Mouse (Mus musculus): ENCODE measurements around the gene Dmpk.

The Dmpk gene

DNA sequence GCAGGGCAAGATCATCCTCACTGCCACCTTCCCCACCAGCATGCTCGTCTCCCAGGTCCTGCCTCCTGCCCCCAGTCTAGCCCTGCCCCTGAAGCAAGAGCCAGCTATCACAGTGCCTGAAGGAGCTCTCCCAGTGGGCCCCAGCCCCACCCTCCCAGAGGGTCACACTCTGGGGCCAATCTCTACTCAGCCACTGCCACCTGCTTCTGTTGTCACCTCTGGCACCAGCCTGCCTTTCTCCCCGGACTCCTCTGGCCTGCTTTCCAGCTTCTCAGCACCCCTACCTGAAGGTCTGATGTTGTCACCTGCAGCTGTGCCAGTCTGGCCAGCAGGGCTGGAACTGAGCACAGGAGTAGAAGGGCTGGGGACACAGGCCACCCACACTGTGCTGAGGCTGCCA is 13.6 kb downstream of the Dmpk start:
- DNase-seq = no peak

DNA sequence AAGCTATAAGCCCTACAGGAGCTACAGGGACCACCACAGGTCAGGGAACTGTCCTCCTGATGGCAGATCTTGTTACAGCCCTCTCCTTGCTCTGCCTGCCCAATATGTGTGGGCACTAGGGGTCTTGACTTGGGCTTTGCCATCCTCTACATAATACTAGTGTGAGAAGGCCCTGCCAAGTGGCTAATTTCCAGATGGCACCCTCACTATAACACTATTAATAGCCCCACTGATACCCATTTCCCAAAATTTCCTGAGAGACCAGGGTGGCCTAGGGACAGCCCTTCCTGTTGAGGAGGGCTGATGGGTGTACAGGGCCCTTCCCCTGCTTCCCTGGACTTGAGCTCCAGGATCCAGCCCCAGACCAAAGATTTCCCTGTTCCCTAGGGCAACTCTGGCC is 14.2 kb downstream of the Dmpk start:
- no peak for DNase-seq

DNA sequence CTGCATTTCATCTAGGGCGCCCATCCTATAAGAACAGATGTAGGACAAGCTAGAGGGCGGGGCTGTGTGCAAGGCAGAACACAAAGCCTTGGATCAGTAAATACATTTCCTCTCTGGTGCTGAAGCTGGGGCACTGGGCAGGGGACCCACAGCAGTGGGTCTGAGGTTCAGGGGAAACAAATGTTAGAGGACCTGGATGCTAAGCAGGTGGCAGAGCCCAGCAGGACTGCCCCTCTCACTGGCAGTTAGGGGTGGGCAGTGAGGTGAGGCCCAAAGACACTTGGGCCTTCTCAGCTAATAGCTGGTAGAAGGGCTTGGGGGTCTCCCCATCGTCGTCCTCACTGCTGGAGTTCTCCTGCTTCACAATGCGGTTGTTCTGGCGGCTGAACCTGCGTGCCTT is 15.2 kb downstream of the Dmpk start:
- no peak for DNase-seq

DNA sequence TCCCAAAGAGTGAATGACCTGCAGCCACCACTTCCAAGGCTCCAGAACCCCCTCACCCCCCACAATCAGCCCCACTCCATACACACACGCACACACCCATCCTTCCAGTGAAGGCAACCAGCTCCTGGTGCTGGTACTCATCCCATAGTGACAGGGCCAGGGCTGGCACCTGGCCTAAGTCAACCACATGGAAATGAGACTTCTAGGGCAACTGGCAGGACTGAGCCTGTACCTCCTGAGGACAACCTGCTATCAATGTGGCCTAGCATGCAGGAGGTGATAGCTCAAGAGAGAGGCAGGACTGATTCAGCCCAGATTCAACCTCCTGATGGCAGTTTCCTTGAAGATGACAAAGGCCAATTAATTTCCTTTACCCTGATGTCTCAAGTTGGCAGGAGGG is 16.6 kb downstream of the Dmpk start:
- DNase-seq = no peak

DNA sequence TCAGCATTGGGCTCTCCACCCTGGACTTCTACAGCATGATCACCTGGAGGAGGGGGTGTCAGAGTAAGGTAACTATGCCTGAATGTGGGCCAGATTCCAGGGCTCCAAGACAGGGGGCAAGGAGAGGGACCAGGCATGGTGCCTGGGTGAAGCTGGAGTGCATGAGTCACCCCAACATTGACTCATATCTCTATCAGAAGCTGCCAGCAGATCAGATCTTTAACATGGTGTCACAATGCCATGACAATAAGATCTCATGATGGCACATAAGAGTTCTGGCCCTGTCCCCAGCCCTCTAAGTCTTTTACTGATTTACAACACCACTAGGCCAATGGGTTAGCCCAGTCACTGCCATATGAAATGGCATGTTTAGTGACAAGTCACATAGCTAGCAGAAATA is 20.1 kb downstream of the Dmpk start:
- no peak for DNase-seq

DNA sequence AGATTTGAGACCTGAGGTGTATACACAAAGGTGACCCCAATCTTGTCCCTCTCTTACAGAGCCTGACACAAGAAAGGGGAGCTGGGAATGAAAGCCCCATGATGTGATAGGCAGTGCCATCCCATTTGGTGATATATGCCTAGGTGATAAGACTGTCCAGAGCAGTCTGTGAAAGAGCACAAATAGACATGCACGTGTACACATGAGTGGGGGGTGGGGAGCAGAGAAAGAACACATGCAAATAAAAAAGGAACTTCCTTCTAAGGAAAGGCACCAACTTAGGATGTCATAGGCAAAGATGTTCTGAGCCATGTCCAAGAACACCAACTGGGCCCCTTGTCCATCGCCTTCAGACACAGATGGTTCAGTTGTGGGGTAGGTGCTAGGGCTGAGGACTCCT is 20.8 kb downstream of the Dmpk start:
- no peak for DNase-seq

DNA sequence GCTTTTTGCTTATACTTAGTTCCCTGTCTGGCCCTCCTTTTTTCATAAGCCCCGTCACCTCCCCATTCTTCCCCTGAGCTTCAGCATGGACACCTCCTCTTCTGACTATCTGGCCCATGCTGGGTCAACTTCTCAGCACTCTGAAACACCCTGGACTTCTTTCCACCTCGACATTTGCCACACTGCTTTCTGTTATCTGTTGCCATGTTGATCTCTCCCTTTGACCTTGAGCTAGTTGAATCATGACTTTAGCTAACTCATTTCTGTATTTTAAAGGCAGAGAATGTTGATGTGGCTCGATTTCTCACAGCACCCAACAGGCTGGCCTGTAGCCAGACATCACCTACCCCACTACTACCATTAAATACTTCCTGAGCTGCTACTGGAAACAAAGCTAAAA is 23.8 kb downstream of the Dmpk start:
- DNase-seq = no peak

DNA sequence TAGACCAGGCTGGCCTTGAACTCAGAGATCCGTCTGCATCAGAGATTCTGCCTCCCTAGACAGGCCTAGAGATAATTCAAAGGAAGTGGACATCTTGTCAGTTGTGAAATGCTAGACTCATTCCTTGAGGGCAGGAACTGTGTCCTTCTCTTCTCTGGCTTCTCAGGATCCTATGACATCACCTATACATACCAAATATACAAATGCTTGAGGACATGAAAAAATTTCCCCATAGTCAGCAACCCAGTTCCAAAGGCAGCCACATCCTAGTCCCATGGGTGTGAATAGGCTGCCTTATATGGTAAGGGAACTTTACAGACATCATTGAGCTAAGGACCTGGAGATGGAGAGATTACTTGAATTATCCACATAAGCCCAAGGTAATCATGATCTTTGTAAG is 25.9 kb downstream of the Dmpk start:
- no peak for DNase-seq

DNA sequence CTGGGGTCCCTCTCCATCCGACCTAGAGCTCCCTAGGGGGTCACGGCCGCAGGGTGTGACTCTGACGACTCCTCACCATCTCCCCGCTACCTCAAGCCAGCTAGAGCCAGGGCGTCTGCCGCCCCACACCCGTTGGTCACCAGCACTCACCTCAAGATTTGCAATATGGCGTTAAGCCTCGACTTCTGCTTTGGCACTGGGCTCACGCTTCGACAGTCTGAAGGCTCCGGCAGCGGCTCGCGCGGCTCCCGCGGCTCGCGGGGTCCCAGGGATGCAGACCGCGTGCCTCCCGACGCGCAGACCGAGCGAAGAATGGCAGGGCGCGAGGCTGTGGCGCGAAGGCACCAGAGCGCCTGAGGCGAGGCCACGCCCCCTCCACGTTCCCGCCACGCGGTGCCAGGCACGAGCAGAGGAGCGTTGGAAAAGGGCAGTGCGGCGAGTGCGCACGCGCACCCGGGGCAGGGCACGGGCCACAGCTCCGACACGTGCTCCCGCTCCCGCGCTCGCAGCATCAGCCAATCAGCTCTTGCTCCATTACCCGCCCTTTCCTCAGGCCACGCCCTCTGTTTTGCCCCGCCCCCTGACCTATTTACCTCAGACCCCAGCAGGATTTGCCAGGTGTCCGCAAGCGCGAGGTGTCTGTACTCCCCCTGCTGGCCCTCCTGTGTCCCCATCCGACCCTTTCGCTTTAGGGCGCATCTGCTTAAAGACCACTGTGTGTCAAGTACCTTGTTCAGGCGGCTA is 34.6 kb downstream of the Dmpk start, which contains the start of gene Gm4969:
Gene Gm4969 (minus strand): TSS at position 341 of the 744 bp plus-strand sequence.
- peak in 1 of 2 experiments; percentile 70 for DNase-seq

DNA sequence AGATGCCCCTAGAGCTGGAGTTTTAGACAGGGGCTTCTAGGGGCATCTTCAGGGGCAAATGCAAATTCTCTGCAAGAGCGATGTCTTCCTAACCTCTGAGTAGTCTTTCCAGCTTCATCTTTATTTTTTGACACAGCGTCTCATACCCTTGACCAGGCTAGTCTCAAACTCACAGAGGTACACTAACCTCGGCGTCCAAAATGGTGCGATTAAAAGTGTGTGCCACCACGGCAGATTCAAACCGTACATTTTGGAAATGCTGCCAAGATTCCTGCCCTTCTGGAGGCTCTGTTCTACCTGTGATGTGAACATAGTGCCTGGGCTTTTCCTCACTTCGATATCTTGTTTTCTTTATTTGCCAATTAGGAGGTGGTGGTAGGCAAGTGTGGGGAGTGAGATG is 35.4 kb downstream of the Dmpk start:
- DNase-seq = peak in 1 of 2 experiments; percentile 16

DNA sequence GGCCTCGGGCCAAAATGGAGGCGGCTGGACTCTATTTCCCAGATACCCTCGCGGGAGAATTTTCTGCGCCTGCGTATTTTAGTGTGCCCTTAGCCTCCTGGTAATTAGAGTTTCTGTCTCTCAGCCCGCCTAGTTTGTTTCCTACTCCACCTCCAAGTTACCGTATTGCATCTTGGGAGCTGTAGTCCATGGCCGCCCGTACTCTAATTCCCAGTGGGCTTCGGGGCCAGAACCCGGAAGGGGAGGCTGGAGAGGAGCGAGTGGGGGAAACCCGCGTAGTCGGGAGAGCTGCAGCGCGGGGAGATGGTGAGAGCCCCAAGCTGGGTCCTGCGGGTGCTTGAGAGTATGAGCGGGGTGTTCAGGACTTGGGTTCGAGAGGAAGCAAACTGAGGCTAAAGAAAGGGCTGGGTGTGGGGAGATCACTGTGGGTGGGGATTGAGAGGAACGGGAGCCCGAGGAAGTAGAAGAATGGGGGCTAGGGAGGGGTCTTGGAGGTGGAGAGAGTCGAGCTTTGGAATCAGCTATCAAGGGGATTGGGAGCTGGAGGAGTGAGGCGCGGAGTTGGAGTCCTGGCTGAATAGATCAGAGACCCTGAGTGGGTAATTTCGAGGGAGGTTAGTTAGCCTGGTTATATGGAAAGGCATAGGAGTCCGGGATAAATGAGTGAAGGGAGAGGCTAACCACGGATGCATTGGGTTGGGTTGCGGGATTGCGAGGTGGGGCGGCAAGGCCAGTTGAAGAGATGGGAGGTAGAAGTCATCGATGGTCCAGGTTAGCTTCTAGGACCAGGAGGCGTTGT is 36.2 kb downstream of the Dmpk start, which contains the start of gene Fbxo46:
Gene Fbxo46 (plus strand): TSS at position 229 of the 799 bp plus-strand sequence.
- DNase-seq = peak; percentile 88 to 94

DNA sequence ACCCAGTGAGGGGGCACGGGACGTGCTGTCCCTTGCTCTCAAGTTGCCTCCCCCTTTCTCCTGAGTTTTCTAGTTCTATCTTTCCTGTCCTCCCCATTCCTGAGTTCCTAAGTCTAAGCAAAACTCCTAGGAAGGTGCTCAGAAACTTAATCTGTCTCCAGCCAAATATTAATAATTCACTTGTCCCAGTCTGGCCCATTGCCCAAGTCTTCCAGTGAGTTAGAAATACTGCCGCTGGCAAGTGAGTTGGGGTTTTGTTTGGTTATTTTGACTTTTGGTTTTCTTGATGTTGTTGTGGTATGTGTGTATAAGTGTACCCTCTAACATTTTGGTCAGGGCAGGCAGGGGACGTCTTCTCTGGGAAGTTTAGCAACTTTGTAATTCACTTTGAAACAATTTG is 38.0 kb downstream of the Dmpk start:
- no peak for DNase-seq

DNA sequence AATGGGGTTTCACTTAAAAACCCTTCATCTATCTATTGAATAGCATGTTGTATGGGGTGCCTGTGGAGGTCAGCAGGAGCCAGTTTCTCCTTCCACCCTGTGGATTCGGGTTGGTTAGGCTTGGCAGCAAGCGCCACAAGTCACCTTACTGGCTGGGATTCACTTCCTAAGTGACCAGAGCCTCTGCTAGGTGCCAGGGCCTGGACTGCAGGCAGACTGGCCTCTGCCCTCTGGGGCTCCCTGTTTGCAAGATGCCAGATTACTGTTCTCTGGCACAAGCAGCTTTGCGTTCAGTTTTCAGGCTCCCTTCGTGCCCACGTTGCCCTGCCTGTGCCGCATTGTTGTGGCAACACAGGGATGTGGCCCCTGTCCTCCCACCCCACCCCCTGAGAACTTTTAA is 41.1 kb downstream of the Dmpk start:
- DNase-seq = no peak

DNA sequence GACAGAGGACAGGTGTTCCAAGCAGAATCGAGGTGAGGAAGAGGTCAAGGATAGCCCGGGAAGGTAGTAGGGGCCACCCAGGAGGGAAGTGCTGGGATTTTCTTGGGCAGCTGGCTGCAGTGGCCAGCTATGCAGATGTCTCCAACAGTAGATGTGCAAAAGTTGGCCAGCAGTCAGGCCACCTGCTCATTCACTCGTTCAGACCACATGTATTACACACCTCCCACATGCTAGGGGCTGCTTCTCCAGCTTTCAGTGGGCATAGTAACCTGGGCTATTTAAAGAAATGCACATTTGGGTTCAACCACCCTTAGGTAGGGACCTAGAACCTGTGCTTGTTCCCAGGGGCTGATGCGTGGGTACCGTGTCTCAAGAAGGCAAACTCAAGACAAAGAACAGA is 44.1 kb downstream of the Dmpk start:
- DNase-seq = no peak

DNA sequence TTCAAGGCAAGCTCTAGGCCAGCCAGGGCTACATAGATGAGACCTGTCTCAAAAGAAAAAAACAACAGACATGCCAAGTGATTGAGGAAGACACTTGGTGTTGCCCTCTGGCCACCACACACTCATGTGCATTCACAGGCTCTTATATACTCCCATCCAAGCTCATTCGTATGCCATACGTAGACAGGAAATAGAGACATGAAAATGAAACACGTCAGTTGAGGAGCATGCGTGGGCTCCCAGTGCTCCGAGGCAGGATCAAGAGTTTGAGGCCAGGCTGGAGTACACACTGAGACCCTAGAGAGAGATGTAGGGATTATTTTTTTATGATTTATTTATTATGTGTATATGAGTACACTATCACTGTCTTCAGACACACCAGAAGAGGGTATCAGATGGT is 45.7 kb downstream of the Dmpk start:
- no peak for DNase-seq

DNA sequence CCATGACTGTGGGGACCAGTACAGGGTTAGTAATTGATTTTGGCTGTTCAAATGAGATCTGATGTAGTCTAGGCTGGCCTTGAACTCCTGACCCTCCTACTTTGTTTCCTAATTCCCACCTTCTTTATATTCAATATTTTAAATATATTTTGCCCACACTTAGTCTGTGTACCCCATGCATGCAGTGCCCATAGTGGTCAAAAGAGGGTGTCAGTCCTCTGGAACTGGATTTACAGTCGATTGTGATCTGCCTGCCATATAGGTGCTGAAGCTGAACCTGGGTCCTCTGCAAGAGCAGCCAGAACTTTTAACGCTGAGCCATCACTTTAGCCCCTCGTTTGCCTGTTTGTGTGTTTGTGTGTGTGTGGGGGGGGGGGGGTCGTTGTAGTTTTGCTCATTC is 47.0 kb downstream of the Dmpk start:
- DNase-seq = no peak

DNA sequence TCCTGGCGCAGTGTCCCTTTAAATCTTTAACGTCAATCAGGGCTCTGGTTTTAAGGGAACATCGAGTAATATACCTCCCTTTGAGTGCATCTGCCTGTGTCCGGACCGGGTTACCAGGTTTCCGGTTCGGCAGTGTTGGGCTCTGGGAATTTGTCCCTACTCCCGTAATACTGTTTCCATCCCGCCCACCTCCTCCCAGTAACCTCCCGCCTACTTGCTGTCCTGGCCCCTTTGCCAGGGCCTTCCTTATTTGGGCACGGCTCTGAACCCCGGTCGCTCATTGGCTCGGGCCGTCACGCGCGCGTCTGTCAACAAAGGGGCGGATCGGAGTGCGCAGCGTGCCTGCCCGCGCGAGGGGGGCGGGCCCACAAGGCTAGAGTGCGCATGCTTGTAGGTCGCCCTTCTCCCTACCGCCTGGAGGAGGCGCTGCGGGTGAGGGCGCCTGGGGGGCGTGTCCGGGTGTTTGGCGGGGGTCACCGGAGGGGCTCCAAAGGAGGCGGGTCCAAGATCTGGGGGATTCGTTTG is 47.7 kb downstream of the Dmpk start:
- peak; percentile 91 to 94 for DNase-seq

DNA sequence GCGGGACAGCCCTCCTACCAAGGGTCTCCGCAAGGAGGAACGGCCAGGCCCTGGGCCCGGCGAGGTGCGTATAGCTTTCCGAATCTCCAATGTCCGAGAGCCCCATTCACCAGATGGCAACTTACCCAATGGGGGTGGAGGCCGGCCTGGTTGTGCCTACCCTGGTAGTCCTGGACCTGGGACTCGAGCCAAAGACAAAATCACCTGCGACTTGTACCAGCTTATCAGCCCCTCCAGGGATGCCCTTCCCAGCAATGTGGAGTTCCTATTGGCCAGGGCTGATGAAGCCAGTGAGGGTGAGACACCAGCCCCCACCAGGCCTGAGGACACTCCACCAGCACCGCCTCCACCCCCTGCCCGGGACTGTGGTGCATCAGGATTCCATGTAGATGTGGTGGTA is 52.5 kb downstream of the Dmpk start:
- DNase-seq = no peak

DNA sequence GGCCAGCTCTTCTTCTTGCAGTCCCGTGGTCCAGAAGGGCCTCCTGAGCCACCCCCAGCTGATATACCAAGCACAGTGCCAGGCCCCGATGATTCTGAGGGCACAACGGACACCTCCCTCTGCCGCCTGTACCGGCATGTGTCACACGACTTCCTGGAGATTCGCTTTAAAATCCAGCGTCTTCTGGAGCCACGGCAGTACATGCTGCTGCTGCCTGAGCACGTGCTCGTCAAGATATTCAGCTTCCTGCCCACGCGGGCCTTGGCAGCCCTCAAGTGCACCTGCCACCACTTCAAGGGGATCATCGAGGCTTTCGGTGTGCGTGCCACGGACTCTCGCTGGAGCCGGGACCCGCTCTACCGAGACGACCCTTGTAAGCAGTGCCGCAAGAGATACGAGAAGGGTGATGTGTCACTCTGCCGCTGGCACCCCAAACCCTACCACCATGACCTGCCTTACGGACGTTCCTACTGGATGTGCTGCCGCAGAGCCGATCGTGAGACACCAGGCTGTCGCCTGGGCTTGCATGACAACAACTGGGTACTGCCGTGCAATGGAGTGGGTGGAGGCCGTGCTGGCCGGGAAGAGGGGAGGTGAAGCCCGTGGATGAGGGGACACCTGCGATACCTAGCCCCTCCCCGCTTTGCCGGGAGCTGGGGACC is 53.2 kb downstream of the Dmpk start:
- peak in 1 of 2 experiments; percentile 48 for DNase-seq

DNA sequence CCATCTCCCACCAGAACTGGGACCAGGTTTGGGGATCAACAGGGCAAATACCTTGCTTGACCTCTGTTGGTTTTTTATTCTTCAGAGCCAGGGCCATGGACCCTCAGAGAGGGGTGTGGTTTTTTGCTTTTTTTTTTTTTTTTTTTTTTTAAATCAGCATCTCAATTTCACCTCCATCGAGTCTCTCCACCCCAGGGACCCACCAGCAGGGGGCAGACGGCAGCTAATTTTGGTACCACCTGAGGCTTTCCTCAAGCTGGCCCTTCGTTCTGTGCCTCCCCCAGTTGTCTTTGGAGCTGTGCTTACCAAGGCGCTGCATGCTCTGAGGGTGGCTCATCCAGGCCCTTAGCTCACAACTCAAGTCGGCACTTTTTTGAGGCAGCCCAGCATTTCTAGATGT is 53.7 kb downstream of the Dmpk start:
- peak; percentile 70 to 76 for DNase-seq

Data from thymus, postnatal 36 days (tissue).